Mouse (Mus musculus): ENCODE measurements around the gene Defb13. TPM values are rescaled to one million over a fixed set of nuclear protein-coding genes. Genes with fewer than 3 reads are reported as not detected.

Gene Defb13
- total RNA-seq, 2 experiments from 2014 or later, result not detected

Other genes with a start within 250 kb of the Defb13 start
- not detected for gene AY761184, start 243.1 kb upstream of the Defb13 start, total RNA-seq (2021)
- not detected for gene Defa24, start 212.3 kb upstream of the Defb13 start, total RNA-seq (2021)
- gene Defb50, start 123.2 kb upstream of the Defb13 start, total RNA-seq (2021), result not detected
- gene Defb2, start 106.8 kb upstream of the Defb13 start, total RNA-seq (2021), result not detected
- gene Defb10, start 87.9 kb upstream of the Defb13 start, total RNA-seq (2021), result not detected
- gene Defb9, start 61.3 kb upstream of the Defb13 start, total RNA-seq (2021), result not detected
- 1 to 10 TPM in 1 of 2 experiments, not detected in 1; 1.5 TPM for gene Defb11, start 40.4 kb upstream of the Defb13 start, total RNA-seq (2021)
- not detected for gene Defb15, start 14.1 kb upstream of the Defb13 start, total RNA-seq (2021)
- not detected for gene Defb35, start 8.4 kb upstream of the Defb13 start, total RNA-seq (2021)
- gene Fam90a1a, start 12.0 kb downstream of the Defb13 start, total RNA-seq (2021), result not detected
- not detected for gene Ccdc70, start 23.0 kb downstream of the Defb13 start, total RNA-seq (2021)
- gene Atp7b, start 113.5 kb downstream of the Defb13 start, total RNA-seq (2021), result 1 to 10 TPM; 2.5 to 2.9 TPM
- gene Alg11, start 114.0 kb downstream of the Defb13 start, total RNA-seq (2021), result 10 to 100 TPM; 28.1 to 32.6 TPM
- under 1 TPM in 1 of 2 experiments, not detected in 1; 0.48 TPM for gene Nek5, start 178.3 kb downstream of the Defb13 start, total RNA-seq (2021)
- gene Nek3, start 219.7 kb downstream of the Defb13 start, total RNA-seq (2021), result 1 to 10 TPM; 1.6 to 2.0 TPM
- 1 to 10 TPM; 1.3 to 2.2 TPM for gene Ckap2, start 239.1 kb downstream of the Defb13 start, total RNA-seq (2021)
- gene Vps36, start 246.0 kb downstream of the Defb13 start, total RNA-seq (2021), result 10 to 100 TPM; 34.2 to 35.6 TPM